Mouse (Mus musculus): ENCODE results near the gene Nacc2. TPM values are rescaled to one million over a fixed set of nuclear protein-coding genes. Genes with fewer than 3 reads are reported as not detected.

Nacc2 gene
- polyA plus RNA-seq, 1 experiment from 2014 or later: 12.6 TPM

DNA sequence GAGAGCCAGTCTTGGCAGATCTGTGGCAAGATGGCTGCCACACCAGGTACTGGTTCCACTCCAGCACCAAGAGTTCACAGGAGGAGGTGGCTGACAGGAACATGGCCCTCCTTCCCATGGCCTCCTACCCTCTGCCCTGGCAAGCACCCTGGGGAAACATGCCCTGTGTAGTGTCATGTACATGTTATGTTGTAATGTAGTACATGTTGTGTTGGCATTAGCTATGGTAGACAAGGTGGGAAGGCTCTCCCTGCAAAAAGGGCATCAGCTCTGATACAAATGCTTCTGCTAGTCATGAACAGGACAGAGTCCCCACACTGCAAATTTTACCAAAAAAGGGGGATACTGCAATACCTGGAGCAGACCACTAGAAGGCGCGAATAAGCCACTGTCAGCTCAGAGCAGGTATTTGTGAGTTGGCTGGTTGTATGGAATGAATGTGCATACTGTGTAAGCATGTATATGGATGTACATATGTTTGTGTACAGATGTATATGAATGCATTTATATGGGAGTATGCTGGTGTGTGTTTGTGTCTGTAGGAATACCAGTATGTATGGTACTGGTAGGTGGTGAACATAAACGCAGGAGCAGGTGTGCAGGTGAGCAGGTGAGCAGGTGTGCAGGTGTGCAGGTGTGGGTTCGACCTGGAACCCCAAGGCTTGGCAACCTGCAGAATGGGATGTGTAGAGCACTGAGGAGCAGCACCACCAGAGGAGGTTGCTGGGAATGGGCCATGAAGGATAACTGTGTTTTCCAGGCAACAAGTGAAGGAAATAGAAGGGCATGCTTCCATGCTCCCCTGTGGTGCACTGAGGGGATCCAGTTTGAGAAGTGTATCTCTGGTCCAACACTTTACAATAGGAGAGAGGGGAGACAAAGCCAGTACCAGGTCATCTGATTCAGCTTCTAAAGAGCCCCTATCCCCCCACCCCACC lies 98.6 kb downstream of the Nacc2 start:
- Histone ChIP-seq H3K4me1 (replicated peaks; ENCODE audit: control insufficient read depth, insufficient read depth) (peaks cover 8% of the 10 kb centered on the region; the same call in 1 of the 2 replicates), H3K9ac (ENCODE audit: low read length) (no peak overlapping the region), H3K27me3 (ENCODE audit: control insufficient read depth, insufficient read depth, low read length) (no peaks in the 10 kb centered on the region), H3K9me3 (ENCODE audit: control insufficient read depth, low read length) (no peaks in the 10 kb centered on the region), H3K27ac (replicated peaks) (no peak overlapping the region), H3K4me2 (replicated peaks; ENCODE audit: low read depth) (no peak overlapping the region), H3K36me3 (ENCODE audit: control insufficient read depth, insufficient read depth, low read length) (no peaks in the 10 kb centered on the region), H3K4me3 (ENCODE audit: low read depth, low read length) (no peak overlapping the region)
- TF ChIP-seq EP300 (optimal IDR thresholded peaks at IDR 0.05) (no peak), CTCF (IDR thresholded peaks at IDR 0.05; ENCODE audit: low read depth) (peak; percentile 95)
- peak; percentile 32 for DNase-seq (ENCODE audit: low spot score)
- no peak for ATAC-seq (ENCODE audit: low FRiP score, low TSS enrichment)
- 31% methylated on average over 4 of the region's 4 CpGs for WGBS

- WGBS: 81% methylated on average over 1 of the region's 1 CpGs
- H3K27ac ChIP-seq (replicated peaks): no peak overlapping the region
- H3K27me3 ChIP-seq (ENCODE audit: control insufficient read depth, insufficient read depth, low read length): no peaks in the 10 kb centered on the region
- ATAC-seq (ENCODE audit: low FRiP score, low TSS enrichment): no peak
- no peaks in the 10 kb centered on the region for H3K9me3 ChIP-seq (ENCODE audit: control insufficient read depth, low read length)
- peaks cover 8% of the 10 kb centered on the region; the same call in 1 of the 2 replicates for H3K4me1 ChIP-seq (replicated peaks; ENCODE audit: control insufficient read depth, insufficient read depth)
- TF ChIP-seq EP300 (optimal IDR thresholded peaks at IDR 0.05): no peak
- no peak for TF ChIP-seq CTCF (IDR thresholded peaks at IDR 0.05; ENCODE audit: low read depth)
- no peak overlapping the region for H3K4me2 ChIP-seq (replicated peaks; ENCODE audit: low read depth)
- DNase-seq (ENCODE audit: low spot score): no peak
- no peak overlapping the region for H3K9ac ChIP-seq (ENCODE audit: low read length)
- H3K4me3 ChIP-seq (ENCODE audit: low read depth, low read length): no peak overlapping the region
- no peaks in the 10 kb centered on the region for H3K36me3 ChIP-seq (ENCODE audit: control insufficient read depth, insufficient read depth, low read length)
These were observed 100.4 kb downstream of the Nacc2 start for GRCm38 (mm10) chr2:26022626-26023025.

GRCm38 (mm10) chr2:26022258-26022565 lies 100.8 kb downstream of the Nacc2 start:
- 79% methylated on average over 8 of the region's 8 CpGs for WGBS
- Histone ChIP-seq H3K36me3 (ENCODE audit: control insufficient read depth, insufficient read depth, low read length) (no peaks in the 10 kb centered on the region), H3K9me3 (ENCODE audit: control insufficient read depth, low read length) (no peaks in the 10 kb centered on the region), H3K27me3 (ENCODE audit: control insufficient read depth, insufficient read depth, low read length) (no peaks in the 10 kb centered on the region), H3K4me1 (replicated peaks; ENCODE audit: control insufficient read depth, insufficient read depth) (peaks cover 8% of the 10 kb centered on the region; the same call in 1 of the 2 replicates), H3K4me2 (replicated peaks; ENCODE audit: low read depth) (peak overlapping the region; percentile 82; the same call in 1 of the 2 replicates), H3K27ac (replicated peaks) (peak overlapping the region; percentile 91; the same call in 1 of the 2 replicates), H3K4me3 (ENCODE audit: low read depth, low read length) (no peak overlapping the region), H3K9ac (ENCODE audit: low read length) (no peak overlapping the region)
- ATAC-seq (ENCODE audit: low FRiP score, low TSS enrichment) (no peak), DNase-seq (ENCODE audit: low spot score) (no peak)
- TF ChIP-seq EP300 (optimal IDR thresholded peaks at IDR 0.05) (no peak), CTCF (IDR thresholded peaks at IDR 0.05; ENCODE audit: low read depth) (no peak)

- peaks cover 8% of the 10 kb centered on the region; the same call in 1 of the 2 replicates for H3K4me1 ChIP-seq (replicated peaks; ENCODE audit: control insufficient read depth, insufficient read depth)
- peak; percentile 92 for DNase-seq (ENCODE audit: low spot score)
- TF ChIP-seq EP300 (optimal IDR thresholded peaks at IDR 0.05) (no peak), CTCF (IDR thresholded peaks at IDR 0.05; ENCODE audit: low read depth) (no peak; the same call in 1 of the 2 replicates)
- peak within 1 kb of the TSS; percentile 82 for H3K4me2 ChIP-seq (replicated peaks; ENCODE audit: low read depth)
- no peaks in the 10 kb centered on the region for H3K9me3 ChIP-seq (ENCODE audit: control insufficient read depth, low read length)
- peak; percentile 94 for ATAC-seq (ENCODE audit: low FRiP score, low TSS enrichment)
- peak within 1 kb of the TSS; percentile 77 for H3K9ac ChIP-seq (ENCODE audit: low read length)
- H3K4me3 ChIP-seq (ENCODE audit: low read depth, low read length): peak within 1 kb of the TSS; percentile 79
- no peaks in the 10 kb centered on the region for H3K36me3 ChIP-seq (ENCODE audit: control insufficient read depth, insufficient read depth, low read length)
- 5% methylated on average over 38 of the region's 50 CpGs for WGBS
- peak within 1 kb of the TSS; percentile 91 for H3K27ac ChIP-seq (replicated peaks)
- no peaks in the 10 kb centered on the region for H3K27me3 ChIP-seq (ENCODE audit: control insufficient read depth, insufficient read depth, low read length)
These were observed 101.3 kb downstream of the Nacc2 start, which contains the start of gene Ubac1 for GRCm38 (mm10) chr2:26021561-26022257. Gene Ubac1 (minus strand): TSS chr2:26021747.

- TF ChIP-seq EP300 (optimal IDR thresholded peaks at IDR 0.05): no peak
- no peak for TF ChIP-seq CTCF (IDR thresholded peaks at IDR 0.05; ENCODE audit: low read depth)
- WGBS: 1% methylated on average over 38 of the region's 38 CpGs
- ATAC-seq (ENCODE audit: low FRiP score, low TSS enrichment) (peak; percentile 33), DNase-seq (ENCODE audit: low spot score) (peak; percentile 55)
- Histone ChIP-seq H3K27me3 (ENCODE audit: control insufficient read depth, insufficient read depth, low read length) (no peaks in the 10 kb centered on the region), H3K4me1 (replicated peaks; ENCODE audit: control insufficient read depth, insufficient read depth) (peaks cover 8% of the 10 kb centered on the region; the same call in 1 of the 2 replicates), H3K27ac (replicated peaks) (peak overlapping the region; percentile 91), H3K4me3 (ENCODE audit: low read depth, low read length) (peak overlapping the region; percentile 79), H3K4me2 (replicated peaks; ENCODE audit: low read depth) (peak overlapping the region; percentile 82), H3K9me3 (ENCODE audit: control insufficient read depth, low read length) (no peaks in the 10 kb centered on the region), H3K9ac (ENCODE audit: low read length) (peak overlapping the region; percentile 77), H3K36me3 (ENCODE audit: control insufficient read depth, insufficient read depth, low read length) (no peaks in the 10 kb centered on the region)
These were observed 102.1 kb downstream of the Nacc2 start for GRCm38 (mm10) chr2:26020714-26021560.

Measured in stomach, postnatal 0 days (tissue).